Mouse (Mus musculus) stomach, postnatal 0 days (tissue): ENCODE measurements around the gene Plod1.

Experiments
- CTCF ChIP-seq: IDR thresholded peaks from 2 replicates; pipeline ENCODE4 v1.5.1; 2016; ENCODE audit warnings: antibody characterized with exemption, low read depth, mild to moderate bottlenecking, moderate library complexity
- EP300 ChIP-seq: optimal IDR thresholded peaks from 2 replicates; pipeline ENCODE3; 2016; ENCODE audit warnings: antibody characterized with exemption

DNA sequence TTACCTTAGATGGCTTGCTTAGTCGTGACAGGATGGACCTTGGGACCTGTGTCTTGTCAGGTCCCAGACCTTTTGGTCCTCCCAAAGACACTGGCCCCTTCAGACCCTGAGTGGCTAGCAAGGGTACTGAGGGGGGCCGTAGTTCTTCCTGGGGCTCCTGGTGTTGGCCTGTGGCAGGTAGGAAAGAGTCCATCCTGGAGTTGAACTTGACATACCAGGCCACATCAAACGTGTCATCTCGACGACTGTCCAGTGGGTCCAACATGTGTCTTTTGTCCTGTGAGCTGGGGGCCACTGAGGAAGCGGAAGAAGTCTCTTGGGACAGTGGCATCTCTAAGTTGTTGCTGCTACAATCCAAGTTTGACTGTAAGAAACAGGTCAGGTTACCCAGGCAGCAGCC is 70.9 kb downstream of the Plod1 start:
- TF ChIP-seq EP300 (no peak), CTCF (no peak)
